Mouse (Mus musculus): ENCODE results near the gene Slc39a13. TPM values are rescaled to one million over a fixed set of nuclear protein-coding genes. Genes with fewer than 3 reads are reported as not detected.
"Not testable (repeated sequence)": the region's sequence is repeated elsewhere in the genome, so short reads cannot be mapped to it uniquely, and the experiment has no call there.

Gene Slc39a13
- polyA plus RNA-seq, 1 experiment from 2014 or later, result 64.8 TPM

GRCm38 (mm10) chr2:91053181-91053933 lies 16.9 kb downstream of the Slc39a13 start:
- ATAC-seq (ENCODE audit: low read depth) (peak; percentile 58), DNase-seq (ENCODE audit: low spot score) (no peak)
- no peak overlapping the region; the same call in 1 of the 2 replicates for H3K27ac ChIP-seq (replicated peaks; ENCODE audit: low read depth, low read length)
- peaks cover 35% of the 10 kb centered on the region for H3K36me3 ChIP-seq (ENCODE audit: control insufficient read depth, insufficient read depth, low read length)
- H3K4me1 ChIP-seq (ENCODE audit: control insufficient read depth, insufficient read depth, low read length), result peaks cover 6% of the 10 kb centered on the region; the same call in 1 of the 2 replicates
- no peaks in the 10 kb centered on the region for H3K27me3 ChIP-seq (replicated peaks; ENCODE audit: control insufficient read depth, insufficient read depth, low read length)
- WGBS, result 0% methylated on average over 6 of the region's 6 CpGs
- H3K9ac ChIP-seq (ENCODE audit: low read depth, low read length), result peak overlapping the region; percentile 90
- no peaks in the 10 kb centered on the region for H3K9me3 ChIP-seq (ENCODE audit: control insufficient read depth, low read length)
- peak overlapping the region; percentile 55 for H3K4me2 ChIP-seq (ENCODE audit: low read depth, low read length)
- peak overlapping the region; percentile 80 for H3K4me3 ChIP-seq (ENCODE audit: low read depth, low read length)

- H3K27ac ChIP-seq (replicated peaks; ENCODE audit: low read depth, low read length), result no peak overlapping the region
- no peak for ATAC-seq (ENCODE audit: low read depth)
- H3K4me3 ChIP-seq (ENCODE audit: low read depth, low read length), result peak overlapping the region; percentile 80
- WGBS, result 58% methylated on average over 2 of the region's 2 CpGs
- H3K4me2 ChIP-seq (ENCODE audit: low read depth, low read length), result peak overlapping the region; percentile 55
- peaks cover 6% of the 10 kb centered on the region; the same call in 1 of the 2 replicates for H3K4me1 ChIP-seq (ENCODE audit: control insufficient read depth, insufficient read depth, low read length)
- no peak for DNase-seq (ENCODE audit: low spot score)
- H3K9ac ChIP-seq (ENCODE audit: low read depth, low read length), result no peak overlapping the region
- H3K9me3 ChIP-seq (ENCODE audit: control insufficient read depth, low read length), result no peaks in the 10 kb centered on the region
- no peaks in the 10 kb centered on the region for H3K27me3 ChIP-seq (replicated peaks; ENCODE audit: control insufficient read depth, insufficient read depth, low read length)
- peaks cover 29% of the 10 kb centered on the region for H3K36me3 ChIP-seq (ENCODE audit: control insufficient read depth, insufficient read depth, low read length)
Measured at GRCm38 (mm10) chr2:91052752-91053151, 17.5 kb downstream of the Slc39a13 start.

GRCm38 (mm10) chr2:91051917-91052316 lies 18.3 kb downstream of the Slc39a13 start:
- Histone ChIP-seq H3K36me3 (ENCODE audit: control insufficient read depth, insufficient read depth, low read length) (peaks cover 21% of the 10 kb centered on the region), H3K9ac (ENCODE audit: low read depth, low read length) (no peak overlapping the region), H3K27me3 (replicated peaks; ENCODE audit: control insufficient read depth, insufficient read depth, low read length) (no peaks in the 10 kb centered on the region), H3K4me3 (ENCODE audit: low read depth, low read length) (no peak overlapping the region), H3K27ac (replicated peaks; ENCODE audit: low read depth, low read length) (no peak overlapping the region), H3K4me1 (ENCODE audit: control insufficient read depth, insufficient read depth, low read length) (peaks cover 6% of the 10 kb centered on the region; the same call in 1 of the 2 replicates), H3K9me3 (ENCODE audit: control insufficient read depth, low read length) (no peaks in the 10 kb centered on the region), H3K4me2 (ENCODE audit: low read depth, low read length) (no peak overlapping the region)
- DNase-seq (ENCODE audit: low spot score) (no peak), ATAC-seq (ENCODE audit: low read depth) (no peak)
- 74% methylated on average over 3 of the region's 3 CpGs for WGBS

GRCm38 (mm10) chr2:91047359-91047758 lies 22.9 kb downstream of the Slc39a13 start:
- DNase-seq (ENCODE audit: low spot score) (no peak), ATAC-seq (ENCODE audit: low read depth) (no peak)
- no peak overlapping the region for H3K4me2 ChIP-seq (ENCODE audit: low read depth, low read length)
- no peaks in the 10 kb centered on the region for H3K9me3 ChIP-seq (ENCODE audit: control insufficient read depth, low read length)
- H3K27me3 ChIP-seq (replicated peaks; ENCODE audit: control insufficient read depth, insufficient read depth, low read length), result no peaks in the 10 kb centered on the region
- H3K4me3 ChIP-seq (ENCODE audit: low read depth, low read length), result no peak overlapping the region
- no peak overlapping the region for H3K9ac ChIP-seq (ENCODE audit: low read depth, low read length)
- H3K36me3 ChIP-seq (ENCODE audit: control insufficient read depth, insufficient read depth, low read length), result no peaks in the 10 kb centered on the region
- WGBS, result 87% methylated on average over 9 of the region's 9 CpGs
- H3K27ac ChIP-seq (replicated peaks; ENCODE audit: low read depth, low read length), result no peak overlapping the region
- H3K4me1 ChIP-seq (ENCODE audit: control insufficient read depth, insufficient read depth, low read length), result no peaks in the 10 kb centered on the region

- not testable (repeated sequence) for H3K36me3 ChIP-seq (ENCODE audit: control insufficient read depth, insufficient read depth, low read length); DNase-seq (ENCODE audit: low spot score); H3K4me1 ChIP-seq (ENCODE audit: control insufficient read depth, insufficient read depth, low read length); H3K27ac ChIP-seq (replicated peaks; ENCODE audit: low read depth, low read length); H3K9ac ChIP-seq (ENCODE audit: low read depth, low read length); ATAC-seq (ENCODE audit: low read depth); H3K4me3 ChIP-seq (ENCODE audit: low read depth, low read length); H3K4me2 ChIP-seq (ENCODE audit: low read depth, low read length); H3K27me3 ChIP-seq (replicated peaks; ENCODE audit: control insufficient read depth, insufficient read depth, low read length); H3K9me3 ChIP-seq (ENCODE audit: control insufficient read depth, low read length)
- WGBS, result 90% methylated on average over 1 of the region's 1 CpGs
Measured at GRCm38 (mm10) chr2:91045805-91046204, 24.4 kb downstream of the Slc39a13 start.

GRCm38 (mm10) chr2:91044727-91045126 lies 25.5 kb downstream of the Slc39a13 start:
- Histone ChIP-seq H3K9me3 (ENCODE audit: control insufficient read depth, low read length) (no peaks in the 10 kb centered on the region), H3K4me1 (ENCODE audit: control insufficient read depth, insufficient read depth, low read length) (no peaks in the 10 kb centered on the region), H3K27me3 (replicated peaks; ENCODE audit: control insufficient read depth, insufficient read depth, low read length) (no peaks in the 10 kb centered on the region), H3K4me3 (ENCODE audit: low read depth, low read length) (no peak overlapping the region), H3K4me2 (ENCODE audit: low read depth, low read length) (no peak overlapping the region), H3K9ac (ENCODE audit: low read depth, low read length) (0 out of 2 replicates have a peak overlapping the region, but pooled peaks have one; percentile 6), H3K27ac (replicated peaks; ENCODE audit: low read depth, low read length) (no peak overlapping the region), H3K36me3 (ENCODE audit: control insufficient read depth, insufficient read depth, low read length) (no peaks in the 10 kb centered on the region)
- ATAC-seq (ENCODE audit: low read depth) (no peak), DNase-seq (ENCODE audit: low spot score) (no peak)
- 82% methylated on average over 13 of the region's 13 CpGs for WGBS

GRCm38 (mm10) chr2:91042651-91043398 lies 27.4 kb downstream of the Slc39a13 start:
- H3K4me1 ChIP-seq (ENCODE audit: control insufficient read depth, insufficient read depth, low read length), result no peaks in the 10 kb centered on the region
- DNase-seq (ENCODE audit: low spot score) (no peak), ATAC-seq (ENCODE audit: low read depth) (no peak)
- H3K4me3 ChIP-seq (ENCODE audit: low read depth, low read length), result no peak overlapping the region
- H3K9ac ChIP-seq (ENCODE audit: low read depth, low read length), result no peak overlapping the region
- no peak overlapping the region for H3K4me2 ChIP-seq (ENCODE audit: low read depth, low read length)
- no peaks in the 10 kb centered on the region for H3K27me3 ChIP-seq (replicated peaks; ENCODE audit: control insufficient read depth, insufficient read depth, low read length)
- H3K9me3 ChIP-seq (ENCODE audit: control insufficient read depth, low read length), result no peaks in the 10 kb centered on the region
- no peaks in the 10 kb centered on the region for H3K36me3 ChIP-seq (ENCODE audit: control insufficient read depth, insufficient read depth, low read length)
- no peak overlapping the region for H3K27ac ChIP-seq (replicated peaks; ENCODE audit: low read depth, low read length)
- WGBS, result 75% methylated on average over 17 of the region's 21 CpGs

- Histone ChIP-seq H3K4me3 (ENCODE audit: low read depth, low read length) (no peak overlapping the region), H3K27me3 (replicated peaks; ENCODE audit: control insufficient read depth, insufficient read depth, low read length) (no peaks in the 10 kb centered on the region), H3K27ac (replicated peaks; ENCODE audit: low read depth, low read length) (no peak overlapping the region), H3K4me1 (ENCODE audit: control insufficient read depth, insufficient read depth, low read length) (no peaks in the 10 kb centered on the region), H3K4me2 (ENCODE audit: low read depth, low read length) (no peak overlapping the region), H3K9me3 (ENCODE audit: control insufficient read depth, low read length) (no peaks in the 10 kb centered on the region), H3K36me3 (ENCODE audit: control insufficient read depth, insufficient read depth, low read length) (no peaks in the 10 kb centered on the region), H3K9ac (ENCODE audit: low read depth, low read length) (no peak overlapping the region)
- ATAC-seq (ENCODE audit: low read depth) (no peak), DNase-seq (ENCODE audit: low spot score) (no peak)
- WGBS, result 77% methylated on average over 8 of the region's 8 CpGs
Measured at GRCm38 (mm10) chr2:91041786-91042185, 28.4 kb downstream of the Slc39a13 start.

Data from embryonic facial prominence, embryonic 14.5 days (tissue).